Mouse (Mus musculus): ENCODE results near the gene Ccdc71l.

The Ccdc71l gene

GRCm38 (mm10) chr12:32378528-32379295 is at the start of gene Ccdc71l:
Gene Ccdc71l, plus strand, starts transcription at chr12:32378704.
- peak; percentile 94 for DNase-seq

- DNase-seq = peak; percentile 2
Observed at GRCm38 (mm10) chr12:32339078-32339477, 39.4 kb upstream of the Ccdc71l start.

DNA sequence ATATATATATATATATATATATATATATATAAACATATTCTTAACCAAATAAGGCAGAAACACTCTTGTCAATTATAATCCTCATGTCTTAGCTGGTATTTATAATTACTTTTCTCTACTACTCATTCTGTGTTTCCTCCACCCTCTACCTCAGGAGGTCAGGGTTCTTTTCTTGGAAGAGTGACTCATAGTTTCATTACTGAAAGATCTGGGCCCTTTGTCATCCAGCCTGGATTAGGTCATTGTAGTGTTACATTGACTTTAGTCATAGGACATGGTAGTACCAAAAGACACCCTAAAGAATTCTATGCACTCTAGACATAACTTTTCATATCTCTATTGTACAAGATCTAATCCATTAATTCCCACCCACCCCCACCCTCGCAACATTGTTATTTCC is 35.0 kb upstream of the Ccdc71l start:
- DNase-seq = no peak

- no peak for DNase-seq
Observed at GRCm38 (mm10) chr12:32346121-32346520, 32.4 kb upstream of the Ccdc71l start.

- DNase-seq = no peak
Observed at GRCm38 (mm10) chr12:32348493-32348892, 30.0 kb upstream of the Ccdc71l start.

DNA sequence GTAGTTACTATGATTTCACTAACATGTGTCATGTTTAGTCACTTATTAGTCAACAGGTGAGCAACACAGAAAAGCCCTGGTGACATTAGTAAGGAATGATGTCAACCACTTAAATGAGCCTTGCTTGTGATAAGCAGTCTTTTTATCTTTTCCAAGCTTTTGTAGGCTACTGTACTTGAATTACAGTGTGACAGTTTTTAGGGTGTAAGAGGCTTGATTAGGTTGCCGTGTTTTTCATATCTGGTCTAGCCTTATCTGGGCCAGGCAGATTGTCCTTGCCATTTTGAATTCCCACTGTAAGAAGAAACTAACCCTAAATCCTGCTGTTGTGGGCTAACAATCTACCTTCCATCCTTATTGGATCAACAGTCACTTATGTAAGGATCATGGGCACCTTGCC is 26.6 kb upstream of the Ccdc71l start:
- DNase-seq = no peak

GRCm38 (mm10) chr12:32379296-32379725 is 807 bp downstream of the Ccdc71l start:
- DNase-seq = peak; percentile 90

GRCm38 (mm10) chr12:32379731-32380130 is 1.2 kb downstream of the Ccdc71l start:
- DNase-seq = no peak

- DNase-seq = no peak
Observed at GRCm38 (mm10) chr12:32380457-32380856, 2.0 kb downstream of the Ccdc71l start.

DNA sequence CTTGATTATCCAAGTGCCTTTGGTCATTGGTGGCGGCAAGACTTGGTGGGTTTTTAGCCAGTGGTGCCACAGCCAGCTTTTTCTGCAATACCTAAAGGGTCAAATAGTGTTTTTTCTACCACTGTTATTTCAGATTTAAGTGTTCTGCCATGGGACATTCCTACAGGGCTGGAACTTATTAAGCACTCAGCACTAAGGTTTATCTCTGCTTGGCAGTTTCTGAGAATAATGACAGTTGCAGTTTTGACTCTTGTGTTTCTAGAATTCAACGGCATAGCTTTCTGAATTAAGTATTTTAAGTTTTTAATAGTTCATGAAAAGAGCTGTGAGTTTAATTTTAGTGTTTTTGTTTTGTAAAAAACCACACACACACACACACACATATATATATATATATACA is 2.5 kb downstream of the Ccdc71l start:
- DNase-seq = no peak

- no peak for DNase-seq
Observed at GRCm38 (mm10) chr12:32419537-32419936, 41.0 kb downstream of the Ccdc71l start.

DNA sequence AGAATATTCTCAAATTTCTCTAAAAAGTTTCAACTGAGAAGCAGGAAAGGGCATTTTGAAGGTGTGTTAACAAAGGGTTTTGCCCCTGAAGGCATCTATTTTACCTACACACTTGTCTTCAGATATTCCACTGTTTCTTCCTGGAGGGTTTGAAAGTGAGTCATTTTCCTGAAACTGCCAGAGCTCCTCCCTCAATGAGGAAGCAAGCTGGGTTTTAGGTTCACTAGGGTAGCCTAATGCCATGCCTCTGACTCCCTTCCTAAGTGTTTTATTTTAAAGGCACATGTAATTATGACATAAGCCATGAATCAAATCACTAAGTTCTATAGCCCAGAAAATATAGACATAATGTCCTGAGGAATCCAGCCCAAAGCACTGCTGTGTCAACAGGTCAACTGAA is 49.3 kb downstream of the Ccdc71l start:
- DNase-seq = no peak

DNA sequence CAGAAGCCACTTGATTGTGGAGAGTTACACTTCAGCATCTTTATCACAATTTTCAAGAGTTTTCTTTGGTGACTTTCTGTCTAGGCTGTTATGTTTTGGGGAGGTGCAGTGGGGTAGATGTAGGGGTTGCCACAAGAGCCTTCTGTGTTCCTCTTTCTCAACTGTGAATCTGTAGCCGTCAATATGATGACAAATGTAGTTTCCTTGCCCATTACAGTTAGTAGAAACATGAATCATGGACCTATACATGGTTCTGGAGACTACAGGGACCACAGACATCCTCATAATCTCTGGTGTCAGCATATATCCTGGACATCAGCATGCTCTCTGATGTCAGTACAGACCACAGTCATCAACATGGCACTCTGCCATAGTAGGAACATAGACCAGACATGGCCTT is 52.5 kb downstream of the Ccdc71l start:
- no peak for DNase-seq

Measured in retina, postnatal 1 day (tissue).